Mouse (Mus musculus) heart, postnatal 10 days (tissue): Measurements from ENCODE around the gene Cpn2. TPM values are rescaled to one million over a fixed set of nuclear protein-coding genes. Genes with fewer than 3 reads are reported as not detected.

Source experiments
- DNase-seq, 2 experiments: peaks; one replicate each; pipeline ENCODE4 v3.0.0; 2021
- intact Hi-C: fragments of 180-260 bp; cut with DNase I; formaldehyde crosslinking; loops from one replicate; pipeline ENCODE4 v1.15.1; 2025
- total RNA-seq, 2 experiments: library from RNA; stranded (reverse); gene quantifications; 2 replicates each; pipeline ENCODE4 v1.2.3; 2021

The Cpn2 gene
- total RNA-seq, 2 experiments from 2014 or later = 0.30 to 0.67 TPM

DNA sequence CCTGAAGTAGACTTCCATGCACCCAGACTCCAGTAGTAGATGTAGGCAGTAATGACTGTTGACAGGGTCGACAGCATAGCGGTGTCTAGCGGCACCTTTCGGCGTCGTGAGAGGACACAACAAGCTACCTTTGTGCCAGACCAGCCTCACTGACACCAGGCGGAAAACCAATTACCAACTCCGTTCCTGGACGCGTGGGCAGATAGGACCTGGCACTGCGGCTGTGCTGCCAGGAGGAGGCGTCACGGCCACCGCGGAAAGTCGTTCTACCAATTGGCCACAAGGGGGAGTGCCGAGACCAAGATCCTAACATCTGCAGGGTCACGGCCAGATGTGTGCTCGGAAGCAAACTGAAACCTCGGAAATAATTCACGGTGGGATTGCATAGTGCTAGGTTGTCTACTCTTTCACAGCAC, 15.3 kb downstream of the Cpn2 start:
- intact Hi-C loops = loop anchor here (1.0 to 5.0 kb wide), 4 partner anchors 33 to 270 kb away; no protein-coding TSS in a partner anchor
- peak; percentile 87 to 92 for DNase-seq

DNA sequence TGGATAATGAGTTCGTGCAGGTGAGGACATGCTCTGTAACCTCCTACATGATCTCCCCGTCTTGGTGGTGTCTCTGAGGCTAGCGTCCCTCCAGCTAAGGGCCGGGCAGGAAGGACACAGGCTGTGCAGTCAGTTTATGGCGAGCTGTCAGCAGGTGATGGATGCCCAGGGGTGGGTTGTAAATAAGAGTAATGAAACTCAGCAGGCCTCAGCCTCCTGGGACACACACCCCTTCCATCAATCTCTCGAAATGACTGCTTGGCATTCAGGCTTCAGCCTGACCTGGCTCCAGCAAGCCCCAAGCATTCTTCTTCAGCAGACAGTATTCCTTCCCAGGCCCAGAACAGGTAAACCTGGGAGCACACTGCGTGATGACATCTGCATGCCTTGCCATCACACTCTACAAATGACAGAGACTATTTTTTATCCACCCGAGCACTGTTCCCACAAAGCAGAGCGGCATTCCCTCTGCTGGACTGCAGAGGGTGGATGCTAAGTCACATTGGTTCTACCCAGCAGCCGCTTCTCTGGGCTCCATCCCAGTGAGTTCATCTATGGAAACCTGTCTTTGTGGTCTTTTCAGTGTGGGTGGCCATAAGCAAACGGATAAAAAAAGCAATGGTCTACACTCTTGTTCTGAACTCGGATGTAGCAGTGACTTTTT, 23.1 kb downstream of the Cpn2 start:
- DNase-seq = no peak
- intact Hi-C loops = no loop called here

DNA sequence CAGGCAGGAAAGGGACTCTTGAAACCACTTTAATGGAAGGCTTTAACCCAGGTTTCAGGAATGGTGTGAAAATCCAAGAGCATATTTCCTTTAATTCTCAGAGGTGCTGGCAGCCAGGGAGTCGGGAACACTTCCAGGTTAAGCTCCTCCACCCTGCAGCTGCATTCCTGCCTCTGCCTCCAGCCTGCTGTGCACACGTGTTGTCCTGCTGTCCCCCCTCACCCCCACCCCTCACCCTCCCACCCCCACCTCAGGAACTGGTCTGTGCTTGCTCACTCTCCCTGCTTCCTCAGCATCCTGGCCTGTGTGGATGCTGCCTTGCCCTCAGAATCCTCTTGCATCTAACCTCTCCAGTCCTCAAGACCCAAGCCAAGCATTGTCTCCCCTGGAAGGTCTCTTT, 25.7 kb downstream of the Cpn2 start:
- DNase-seq = peak; percentile 21 to 34
- intact Hi-C loops = no loop called here

DNA sequence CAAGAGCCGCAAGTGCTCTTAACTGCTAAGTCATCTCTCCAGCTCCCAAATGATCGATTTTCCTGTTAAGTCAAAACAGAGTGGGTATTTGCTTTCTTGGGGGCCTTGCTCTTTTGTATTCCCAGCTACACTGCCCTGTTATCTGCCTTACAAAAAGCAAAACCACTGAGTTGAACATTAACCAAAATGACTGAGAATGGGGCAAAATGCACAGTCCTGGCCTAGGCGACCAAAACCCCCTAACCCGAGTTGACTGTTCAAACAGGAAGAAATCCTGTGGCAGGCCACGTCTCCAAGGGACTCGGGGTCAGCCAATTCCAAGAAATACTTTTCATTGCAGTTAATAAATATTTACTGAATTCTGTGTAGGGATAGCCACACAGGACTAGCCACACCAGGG, 28.5 kb downstream of the Cpn2 start:
- DNase-seq = no peak
- intact Hi-C loops = no loop called here

DNA sequence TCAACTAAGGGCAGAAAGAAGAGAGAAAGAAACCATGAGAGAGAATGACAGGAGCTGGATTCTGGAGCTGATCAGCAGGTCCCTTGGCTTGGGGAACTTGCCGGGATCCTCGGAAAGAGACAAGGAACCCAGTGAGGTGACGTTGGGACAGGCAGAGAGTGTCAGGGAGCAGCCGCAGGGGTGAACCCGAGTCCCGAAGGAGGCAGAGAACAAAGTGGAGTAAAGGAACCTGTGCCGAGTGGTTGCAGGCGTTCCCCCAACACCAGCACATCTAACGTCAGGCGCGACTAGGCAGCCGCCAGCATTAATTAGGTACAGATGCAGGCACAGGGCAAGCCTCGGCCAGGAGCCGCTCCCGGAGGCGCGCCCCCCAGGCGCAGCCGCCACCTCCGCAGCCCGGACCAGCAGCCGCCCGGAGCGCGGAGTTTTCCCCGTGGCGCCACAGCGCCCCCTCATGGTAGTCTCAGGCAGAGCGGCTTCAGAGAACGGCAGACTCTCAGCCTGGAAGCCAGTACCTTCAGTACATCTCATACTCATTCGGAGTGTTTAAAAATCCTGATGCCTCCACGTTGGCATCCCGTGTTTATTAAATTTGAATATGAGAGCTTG, 31.1 kb downstream of the Cpn2 start:
- peak; percentile 90 to 95 for DNase-seq
- intact Hi-C loops = loop anchor here (1.0 to 2.0 kb wide), 5 partner anchors 169 to 605 kb away; no protein-coding TSS in a partner anchor

DNA sequence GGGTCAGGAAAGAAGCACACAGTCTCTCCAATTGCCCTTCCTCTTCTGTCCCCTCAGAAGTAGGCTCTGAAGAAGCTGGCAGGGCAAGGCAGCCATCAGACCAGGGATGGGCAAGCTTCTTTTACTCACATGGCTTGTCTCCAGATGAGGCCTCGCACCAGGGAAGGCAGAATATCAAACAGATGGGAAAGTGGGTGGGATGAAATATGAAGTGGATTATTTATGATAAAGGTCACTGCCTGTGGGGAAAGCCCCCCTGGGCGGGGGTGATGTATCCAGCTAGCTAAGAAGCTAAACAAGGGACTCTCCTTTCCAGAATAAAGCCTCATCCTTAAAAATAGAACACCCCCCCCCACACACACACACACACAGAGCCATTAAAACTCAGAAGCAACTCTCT, 31.7 kb downstream of the Cpn2 start:
- peak; percentile 19 to 32 for DNase-seq
- intact Hi-C loops = loop anchor here (2.0 kb wide), 1 partner anchor 41 kb away; no protein-coding TSS in a partner anchor

DNA sequence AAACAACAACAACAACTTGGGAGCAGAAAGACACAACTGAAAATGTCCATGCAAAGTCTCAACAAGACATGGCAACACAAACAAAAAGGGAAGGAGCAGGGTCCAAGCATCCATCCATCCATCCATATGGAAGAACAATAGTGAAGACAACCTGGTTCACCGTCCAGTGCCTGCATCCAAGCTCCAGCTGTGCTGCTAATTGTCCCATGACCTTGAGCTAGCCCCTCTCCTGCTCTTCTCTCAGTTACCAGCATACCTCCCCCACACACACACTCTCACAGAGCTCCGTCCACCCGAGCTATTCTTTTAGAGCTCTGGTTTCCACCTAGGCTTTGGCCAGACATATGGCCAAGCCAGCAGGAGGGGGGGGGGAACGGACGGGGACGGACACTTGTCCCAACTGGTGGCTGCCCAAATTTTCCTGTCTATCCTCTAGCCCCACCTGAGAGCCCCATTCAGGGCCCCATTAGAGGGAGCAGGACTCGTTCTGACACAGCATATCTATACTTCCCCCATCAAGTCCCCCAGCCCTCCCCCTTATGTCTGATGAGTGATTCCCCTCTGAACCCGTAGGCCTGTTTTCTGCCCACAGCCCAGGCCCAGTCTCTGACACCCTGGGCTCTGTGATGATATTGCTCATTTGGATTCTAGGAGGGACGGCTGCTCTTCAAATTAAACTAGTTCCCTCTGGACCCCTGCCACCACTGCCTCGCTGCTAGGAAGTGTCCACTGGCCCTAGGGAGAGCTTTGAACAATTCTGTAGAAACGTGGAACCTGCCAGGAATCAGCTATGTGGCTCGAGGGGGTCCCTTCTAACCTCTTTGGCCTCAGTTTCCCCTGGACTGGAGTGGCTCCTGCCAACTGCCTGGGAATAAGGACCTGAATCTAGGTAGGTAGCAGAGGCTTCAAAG, 32.4 kb downstream of the Cpn2 start:
- intact Hi-C loops = loop anchor here (2.0 kb wide), 1 partner anchor 40 kb away; no protein-coding TSS in a partner anchor
- peak; percentile 29 to 38 for DNase-seq

DNA sequence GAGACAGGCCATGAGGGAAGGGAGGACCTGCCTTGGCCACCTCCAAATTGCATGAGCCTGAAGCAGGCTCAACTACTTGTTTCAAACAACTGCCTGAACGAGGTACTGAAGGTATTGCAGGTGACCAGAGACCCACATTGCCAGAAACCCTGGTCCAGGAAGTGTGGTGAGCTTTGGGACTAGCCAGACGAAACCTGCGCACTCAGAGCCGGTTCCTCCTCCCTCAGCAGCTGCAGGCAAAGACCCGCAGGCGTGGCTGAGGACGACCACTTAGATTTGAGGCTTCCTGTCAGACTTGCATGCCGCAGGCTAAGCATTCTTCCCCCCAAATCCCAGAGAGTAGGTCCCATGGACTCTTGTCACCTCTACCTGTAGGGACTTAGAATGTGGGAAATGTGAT, 33.2 kb downstream of the Cpn2 start:
- intact Hi-C loops = loop anchor here (2.0 kb wide), 1 partner anchor 39 kb away; no protein-coding TSS in a partner anchor
- no peak for DNase-seq

DNA sequence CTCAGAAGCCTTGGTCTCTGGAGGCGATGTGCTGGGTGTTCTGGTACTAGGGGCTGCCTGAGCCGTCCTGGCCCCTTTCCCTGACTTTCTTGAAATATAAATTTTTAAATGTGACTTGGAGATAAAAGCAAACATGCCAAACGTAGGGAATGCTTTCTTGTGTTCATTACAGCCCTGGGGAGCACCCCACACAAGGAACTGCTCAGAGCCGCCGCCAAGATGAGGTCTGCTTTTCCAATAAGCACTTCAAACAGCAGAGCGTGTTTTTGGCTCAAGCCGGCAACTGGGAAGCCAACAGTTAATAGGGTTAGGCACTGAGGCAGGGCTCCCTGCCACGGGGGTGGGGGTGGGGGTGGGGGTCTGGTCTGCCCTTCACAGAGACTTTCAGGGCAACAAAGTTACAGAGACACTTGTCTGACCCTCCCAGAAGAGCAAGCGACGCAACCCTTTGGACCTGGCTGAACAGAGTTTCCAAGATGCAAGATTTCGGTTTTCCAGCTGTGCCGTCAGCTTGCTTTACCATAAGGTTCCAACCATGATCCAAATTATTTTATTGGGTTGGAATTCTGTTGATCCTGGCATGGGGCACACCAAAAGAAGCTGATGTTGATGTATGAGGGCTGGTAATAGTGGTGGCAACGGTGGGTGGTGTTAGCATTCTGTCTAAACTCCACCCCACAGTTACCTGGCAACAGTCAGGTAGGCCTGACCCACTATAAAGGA, 35.3 kb downstream of the Cpn2 start:
- intact Hi-C loops = no loop called here

DNA sequence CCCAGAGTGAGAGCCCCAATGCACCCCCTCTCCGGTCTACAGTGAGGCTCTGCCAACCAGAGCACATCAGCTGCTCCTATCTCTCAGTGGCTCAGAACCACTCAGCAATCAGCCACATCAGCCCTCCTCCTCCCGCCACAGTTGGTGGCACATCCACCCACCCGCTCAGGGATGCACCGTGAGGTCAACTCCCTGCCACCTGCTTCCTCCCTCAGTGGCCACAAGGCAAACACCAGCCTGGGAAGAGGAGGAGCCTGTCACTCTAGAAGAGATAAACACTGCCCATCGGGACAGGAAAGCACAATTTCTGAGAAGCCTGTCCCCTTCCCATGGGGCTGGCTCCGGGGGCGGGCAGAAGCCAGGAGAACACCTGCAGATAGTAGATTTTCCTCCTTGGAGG, 39.9 kb downstream of the Cpn2 start:
- no peak for DNase-seq
- intact Hi-C loops = no loop called here

More for the DNA sequence above, 35.3 kb downstream of the Cpn2 start:
- no peak for DNase-seq

DNA sequence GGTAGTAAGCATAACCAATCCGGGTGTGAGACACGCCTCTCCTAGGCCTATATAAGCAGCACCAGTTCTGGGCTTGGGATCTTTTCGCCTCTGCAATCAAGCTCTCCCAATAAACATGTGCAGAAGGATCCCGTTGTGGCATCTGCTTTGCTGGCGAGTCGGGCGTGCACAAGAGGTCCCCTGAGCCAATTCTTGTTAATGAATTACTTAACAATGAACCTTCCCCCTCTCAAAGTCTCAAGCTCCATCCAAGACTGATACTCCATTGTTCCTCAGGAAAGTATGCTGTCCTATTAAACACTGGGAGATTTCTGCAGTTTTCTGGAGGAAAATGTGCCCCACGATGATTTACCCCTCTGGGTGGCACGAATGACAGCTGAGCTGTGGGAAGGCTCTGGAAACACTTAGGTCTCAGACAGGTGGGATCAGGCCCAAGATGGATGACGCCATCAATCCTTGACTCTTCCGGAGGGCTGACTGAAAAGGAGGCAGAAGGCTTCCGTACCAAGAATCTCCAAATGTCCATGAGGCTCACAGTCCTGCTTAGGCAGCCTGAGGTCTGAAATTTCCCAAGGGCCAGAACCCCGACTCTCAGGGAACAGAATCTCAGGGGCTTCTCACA, 46.0 kb downstream of the Cpn2 start:
- DNase-seq = no peak
- intact Hi-C loops = no loop called here

DNA sequence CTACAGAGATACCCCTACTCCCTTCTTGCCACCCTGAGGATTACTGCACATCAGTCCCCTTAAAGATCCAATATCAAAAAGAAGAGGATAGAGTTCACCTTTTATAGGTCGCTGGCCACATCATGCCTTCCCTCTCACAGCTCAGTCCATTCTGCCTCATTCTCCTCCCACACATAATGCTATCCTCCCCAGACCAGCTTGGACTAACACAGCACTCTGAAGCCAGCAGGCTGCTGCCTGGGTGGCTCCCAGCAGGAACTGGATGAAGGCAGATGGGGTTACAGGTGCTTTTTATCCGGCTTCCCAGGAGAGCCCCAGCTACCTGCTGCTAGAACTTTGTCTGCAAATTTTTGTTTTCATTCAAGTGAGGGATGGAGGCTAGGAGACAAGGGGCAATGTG, 51.5 kb downstream of the Cpn2 start:
- intact Hi-C loops = no loop called here
- no peak for DNase-seq

DNA sequence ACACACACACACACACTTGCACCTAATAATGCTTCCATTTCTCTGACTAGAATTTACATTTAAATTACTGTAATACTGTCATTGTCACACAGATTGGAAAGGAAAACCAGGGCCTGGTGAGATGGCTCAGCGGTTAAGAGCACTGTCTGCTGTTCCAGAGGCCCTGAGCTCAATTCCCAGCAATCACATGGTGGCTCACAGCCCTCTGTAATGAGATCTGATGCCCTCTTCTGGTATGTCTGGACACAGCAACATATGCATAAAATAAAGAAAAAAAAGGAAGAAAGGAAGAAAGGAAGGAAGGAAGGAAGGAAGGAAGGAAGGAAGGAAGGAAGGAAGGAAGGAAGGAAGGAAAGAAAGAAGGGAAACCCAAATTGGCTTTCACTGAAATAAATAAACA, 53.7 kb downstream of the Cpn2 start:
- intact Hi-C loops = no loop called here
- DNase-seq = no peak

DNA sequence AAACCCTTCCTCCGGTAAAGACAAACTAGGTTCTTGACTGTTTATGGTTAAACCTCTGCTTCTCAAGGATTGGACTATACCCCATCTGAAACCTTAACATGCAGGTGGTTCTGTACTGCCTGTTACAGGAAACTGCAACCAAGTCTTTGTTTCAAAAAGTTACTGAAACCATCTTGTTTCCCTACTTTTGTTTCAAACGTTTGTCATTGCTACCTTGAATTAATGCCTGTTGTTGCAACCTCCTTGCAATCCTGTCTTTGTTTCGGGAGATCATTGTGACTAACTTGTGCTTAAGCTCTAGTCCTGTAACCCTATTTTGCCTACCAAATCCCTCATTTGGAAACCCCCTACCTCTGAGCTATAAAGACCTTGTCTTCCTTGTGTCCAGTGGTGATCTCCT, 55.3 kb downstream of the Cpn2 start:
- intact Hi-C loops = no loop called here
- no peak for DNase-seq

DNA sequence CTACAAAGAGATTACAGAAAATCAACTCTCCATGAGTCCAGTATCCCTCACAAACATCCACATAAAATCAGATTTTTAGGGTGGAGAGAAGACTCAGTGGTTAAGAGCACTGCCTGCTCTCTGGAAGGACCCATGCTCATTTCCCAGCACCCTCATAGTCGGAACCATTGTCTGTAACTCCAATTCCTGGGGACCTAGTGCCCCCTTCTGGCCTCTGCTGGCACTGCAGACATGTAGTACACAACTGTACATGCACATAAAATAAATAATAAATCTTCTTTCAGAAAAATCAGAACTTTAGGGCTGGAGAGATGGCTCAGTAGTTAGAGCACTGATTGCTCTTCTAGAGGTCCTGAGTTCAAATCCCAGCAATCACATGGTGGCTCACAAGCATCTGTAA, 58.0 kb downstream of the Cpn2 start:
- no peak for DNase-seq
- intact Hi-C loops = no loop called here

DNA sequence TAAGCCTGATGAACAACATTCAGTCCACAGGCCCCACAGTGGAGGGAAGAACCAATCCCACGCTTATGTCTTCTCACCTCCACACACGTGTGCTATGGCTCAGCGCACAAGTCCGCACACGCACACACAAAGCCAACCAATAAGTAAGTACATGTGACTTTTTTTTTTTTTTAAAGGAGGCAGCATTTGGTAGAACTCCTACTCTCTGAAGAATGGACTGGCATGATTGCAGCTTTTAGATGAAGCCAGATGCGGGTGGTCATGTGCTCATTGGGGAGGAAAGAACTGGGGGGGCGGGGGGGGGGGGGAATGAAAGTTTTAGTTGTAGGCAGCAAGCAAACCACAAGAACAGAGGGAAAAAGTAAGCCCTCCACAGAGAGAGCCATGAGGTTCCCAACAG, 59.3 kb downstream of the Cpn2 start:
- no peak for DNase-seq
- intact Hi-C loops = no loop called here

DNA sequence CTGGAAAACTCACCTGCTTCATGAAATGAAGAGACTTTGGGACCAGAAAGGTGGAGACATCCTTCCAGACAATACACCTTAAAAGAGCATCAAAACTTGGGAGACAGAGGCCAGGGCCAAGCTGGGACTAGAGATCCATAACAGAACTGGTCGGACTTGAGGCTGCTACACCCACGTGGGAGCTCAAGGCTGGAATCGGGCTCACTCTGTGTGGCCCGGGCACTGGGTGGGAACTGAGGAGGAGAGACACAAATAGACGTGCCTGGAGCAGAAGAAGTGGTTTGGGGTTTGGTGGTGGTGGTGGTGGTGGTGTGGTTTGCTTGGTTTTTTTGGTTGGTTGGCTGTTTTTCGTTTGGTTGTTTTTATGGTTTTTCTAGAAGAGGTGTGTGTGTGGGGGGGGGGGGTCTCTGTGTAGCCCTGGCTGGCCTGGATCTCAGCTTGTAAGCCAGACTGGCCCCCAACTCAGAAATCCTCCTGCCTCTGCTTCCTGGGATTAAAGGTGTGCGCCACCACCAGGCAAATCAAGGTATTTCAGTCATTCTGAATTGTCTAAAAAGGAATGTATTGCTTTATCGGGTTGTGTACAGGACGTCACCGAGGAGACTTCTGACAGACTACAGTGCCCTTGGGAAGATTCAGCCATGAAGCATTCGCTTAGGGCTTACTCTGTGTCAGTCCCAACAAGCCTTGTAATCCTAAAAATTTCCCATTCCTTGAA, 60.0 kb downstream of the Cpn2 start:
- intact Hi-C loops = no loop called here
- no peak for DNase-seq
